Mouse (Mus musculus): Measurements from ENCODE around the gene Prima1. TPM values are rescaled to one million over a fixed set of nuclear protein-coding genes. Genes with fewer than 3 reads are reported as not detected.

Gene Prima1
- polyA plus RNA-seq, 1 experiment from 2014 or later: 0.25 TPM

Other genes starting within 250 kb of the Prima1 start
- gene Fam181a, start 68.8 kb upstream of the Prima1 start, polyA plus RNA-seq (2015; fragmentation: Nextera tagmentation; extraction: Ambion mirVana): 0.22 TPM in 1 of 2 replicates, not detected in the other
- gene Asb2, start 113.9 kb upstream of the Prima1 start, polyA plus RNA-seq (2015; fragmentation: Nextera tagmentation; extraction: Ambion mirVana): 0.87 and 1.7 TPM in 2 replicates
- gene Otub2, start 146.5 kb upstream of the Prima1 start, polyA plus RNA-seq (2015; fragmentation: Nextera tagmentation; extraction: Ambion mirVana): 10.7 and 11.4 TPM in 2 replicates
- 0.45 and 0.63 TPM in 2 replicates for gene 9330161L09Rik, start 165.7 kb upstream of the Prima1 start, polyA plus RNA-seq (2015; fragmentation: Nextera tagmentation; extraction: Ambion mirVana)
- gene Ddx24, start 183.7 kb upstream of the Prima1 start, polyA plus RNA-seq (2015; fragmentation: Nextera tagmentation; extraction: Ambion mirVana): 137 and 142 TPM in 2 replicates
- gene Ifi27, start 192.1 kb upstream of the Prima1 start, polyA plus RNA-seq (2015; fragmentation: Nextera tagmentation; extraction: Ambion mirVana): 37.9 and 41.2 TPM in 2 replicates
- 5.1 and 6.1 TPM in 2 replicates for gene Ifi27l2a, start 201.5 kb upstream of the Prima1 start, polyA plus RNA-seq (2015; fragmentation: Nextera tagmentation; extraction: Ambion mirVana)
- gene Ifi27l2b, start 215.1 kb upstream of the Prima1 start, polyA plus RNA-seq (2015; fragmentation: Nextera tagmentation; extraction: Ambion mirVana): 0.48 TPM in 1 of 2 replicates, not detected in the other